Mouse (Mus musculus) kidney, adult 2 months (tissue): ENCODE measurements at regions not wholly inside any gene's neighbourhood (a gene's known extent, or its start where the extent isn't known, plus 50 kb on each side); places are given as distances from the start of the nearest gene placed in this dataset.

Experiments used
- CTCF ChIP-seq: fragments of 200-500 bp; conservative IDR thresholded peaks from 2 replicates; pipeline ENCODE4 v1.5.1; 2011; ENCODE audit warnings: low read depth, mild to moderate bottlenecking, control low read depth, low read length, moderate library complexity, mixed read lengths; ENCODE audit not compliant: insufficient read depth, insufficient read length
- POLR2A ChIP-seq: fragments of 200-500 bp; IDR thresholded peaks from one replicate; pipeline ENCODE4 v1.6.1; 2011; ENCODE audit warnings: low read depth, low read length, control low read depth

GRCm38 (mm10) chr14:71329862-71330630, 730.4 kb upstream of the Fam160b2 start:
- TF ChIP-seq CTCF = no peak
- no peak for TF ChIP-seq POLR2A
